Mouse (Mus musculus): ENCODE results near the gene Lst1. TPM values are rescaled to one million over a fixed set of nuclear protein-coding genes. Genes with fewer than 3 reads are reported as not detected.
A peak's percentile ranks its signal among the peaks of the same experiment; 100 is the strongest.

Lst1 gene
- polyA plus RNA-seq, 1 experiment: 2.5 TPM

DNA sequence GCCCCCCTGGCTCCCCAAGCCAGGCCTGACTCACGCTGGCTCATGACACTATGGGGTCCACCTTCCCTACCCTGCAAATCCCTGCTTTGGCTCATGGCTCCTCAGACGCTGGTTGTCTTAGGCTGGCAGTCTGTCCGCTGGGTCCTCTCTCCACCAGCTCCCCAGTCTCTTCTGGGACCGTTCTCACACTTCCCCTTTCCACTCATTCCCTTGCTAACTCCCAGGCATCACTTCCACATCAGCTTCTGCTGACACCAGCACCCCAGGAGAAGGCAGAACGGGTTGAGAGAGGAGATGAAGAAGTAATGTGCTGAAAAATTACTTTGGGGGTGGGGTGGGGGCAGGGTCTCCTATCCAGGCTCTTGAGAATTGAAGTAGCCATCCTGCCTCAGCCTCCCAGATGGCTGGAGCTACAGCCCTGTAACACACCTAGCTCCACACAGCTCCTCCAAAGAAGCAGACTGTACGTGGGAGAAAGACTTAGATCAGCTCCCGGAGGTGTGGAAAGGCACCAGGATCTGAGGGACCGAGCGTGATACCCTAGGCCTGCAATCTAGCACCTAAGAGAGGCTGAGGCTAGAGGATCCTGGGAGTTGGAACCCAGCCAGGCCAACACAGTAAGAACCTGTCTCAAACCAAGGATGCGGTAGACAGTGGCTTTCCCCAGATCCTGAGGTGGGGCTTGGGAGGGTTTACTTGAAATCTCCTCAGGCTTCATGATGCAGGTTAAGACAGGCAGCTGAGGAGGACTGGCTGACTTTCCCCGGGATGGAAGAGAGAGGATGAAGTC is 15.6 kb downstream of the Lst1 start:
- TF ChIP-seq POLR2A (IDR thresholded peaks at IDR 0.05; ENCODE audit: insufficient read depth, low read length) (no peak), CTCF (IDR thresholded peaks at IDR 0.05; ENCODE audit: low read depth, low read length) (no peak), EP300 (IDR thresholded peaks at IDR 0.05; ENCODE audit: insufficient read depth, low read depth, low read length) (no peak)
- H3K27me3 ChIP-seq (ENCODE audit: control insufficient read depth, insufficient read depth, low read length, poor library complexity, severe bottlenecking): no peaks in the 10 kb centered on the region

DNA sequence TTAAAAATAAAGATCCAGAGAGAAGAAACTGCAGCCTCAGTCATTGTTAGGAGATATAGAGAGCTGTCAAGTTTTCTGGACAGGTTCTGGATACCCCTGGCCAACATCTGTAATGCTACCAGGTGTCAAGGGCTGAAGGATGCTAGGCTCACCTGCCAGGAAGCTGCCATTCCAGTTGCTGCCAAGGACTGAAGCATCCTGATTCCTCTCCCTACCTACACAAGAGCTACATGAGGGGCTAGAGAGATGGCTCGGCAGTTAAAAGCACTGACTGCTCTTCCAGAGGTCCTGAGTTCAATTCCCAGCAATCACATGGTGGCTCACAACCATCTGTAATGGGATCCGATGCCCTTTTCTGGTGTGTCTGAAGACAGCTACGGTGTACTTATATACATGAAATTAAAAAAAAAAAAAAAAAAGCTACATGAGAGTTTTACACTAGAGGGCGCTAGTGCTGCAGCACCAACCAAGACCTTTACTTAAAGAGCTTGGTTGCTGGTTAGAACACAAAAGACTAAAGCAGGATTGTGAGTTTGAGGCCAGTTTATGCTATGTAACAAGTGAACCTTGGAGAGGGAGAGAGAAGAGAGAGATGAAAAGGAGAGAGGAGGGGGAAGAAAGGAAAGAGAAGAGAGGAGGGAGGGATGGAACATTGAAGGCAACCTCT is 19.6 kb downstream of the Lst1 start:
- TF ChIP-seq CTCF (IDR thresholded peaks at IDR 0.05; ENCODE audit: low read depth, low read length) (no peak), EP300 (IDR thresholded peaks at IDR 0.05; ENCODE audit: insufficient read depth, low read depth, low read length) (no peak), POLR2A (IDR thresholded peaks at IDR 0.05; ENCODE audit: insufficient read depth, low read length) (no peak)

More for the DNA sequence above, 15.6 kb downstream of the Lst1 start:
- H3K4me1 ChIP-seq (ENCODE audit: control insufficient read depth, insufficient read depth, low read length): no peaks in the 10 kb centered on the region
- H3K9ac ChIP-seq (ENCODE audit: low read depth, poor library complexity, severe bottlenecking): no peak overlapping the region
- H3K4me3 ChIP-seq (ENCODE audit: low read depth, low read length): no peak overlapping the region
- H3K9me3 ChIP-seq (replicated peaks; ENCODE audit: control insufficient read depth, insufficient read depth, low read length, poor library complexity, severe bottlenecking): no peaks in the 10 kb centered on the region
- no peak overlapping the region for H3K27ac ChIP-seq (ENCODE audit: insufficient read depth, low read length)
- H3K36me3 ChIP-seq (ENCODE audit: control insufficient read depth, insufficient read depth, low read length, poor library complexity, severe bottlenecking): no peaks in the 10 kb centered on the region

DNA sequence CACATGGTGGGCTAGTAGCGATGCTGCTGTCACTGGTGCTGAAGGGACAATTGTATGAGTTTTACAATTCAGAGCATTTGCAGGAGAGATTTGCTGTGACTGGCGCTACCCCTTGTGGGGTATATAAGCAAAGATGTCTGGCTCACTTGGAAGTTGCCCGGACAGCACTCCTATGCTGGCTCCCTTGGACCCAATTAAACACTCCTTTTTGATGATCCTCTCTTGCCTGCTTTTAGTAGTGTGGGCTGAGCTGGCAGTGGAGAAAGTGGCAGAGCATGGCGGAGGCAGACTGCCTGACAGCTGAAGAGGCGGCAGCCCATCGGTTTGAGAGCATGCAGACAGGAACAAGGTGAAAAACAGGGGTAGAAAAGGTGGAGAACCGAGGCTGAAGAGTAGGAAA is 20.4 kb downstream of the Lst1 start:
- Histone ChIP-seq H3K9me3 (replicated peaks; ENCODE audit: control insufficient read depth, insufficient read depth, low read length, poor library complexity, severe bottlenecking) (no peaks in the 10 kb centered on the region), H3K36me3 (ENCODE audit: control insufficient read depth, insufficient read depth, low read length, poor library complexity, severe bottlenecking) (no peaks in the 10 kb centered on the region), H3K27me3 (ENCODE audit: control insufficient read depth, insufficient read depth, low read length, poor library complexity, severe bottlenecking) (no peaks in the 10 kb centered on the region), H3K9ac (ENCODE audit: low read depth, poor library complexity, severe bottlenecking) (no peak overlapping the region), H3K27ac (ENCODE audit: insufficient read depth, low read length) (no peak overlapping the region), H3K4me3 (ENCODE audit: low read depth, low read length) (no peak overlapping the region), H3K4me1 (ENCODE audit: control insufficient read depth, insufficient read depth, low read length) (no peaks in the 10 kb centered on the region)
- TF ChIP-seq POLR2A (IDR thresholded peaks at IDR 0.05; ENCODE audit: insufficient read depth, low read length): no peak
- no peak for TF ChIP-seq CTCF (IDR thresholded peaks at IDR 0.05; ENCODE audit: low read depth, low read length)
- no peak for TF ChIP-seq EP300 (IDR thresholded peaks at IDR 0.05; ENCODE audit: insufficient read depth, low read depth, low read length)

More for the DNA sequence above, 19.6 kb downstream of the Lst1 start:
- Histone ChIP-seq H3K4me3 (ENCODE audit: low read depth, low read length) (no peak overlapping the region), H3K36me3 (ENCODE audit: control insufficient read depth, insufficient read depth, low read length, poor library complexity, severe bottlenecking) (no peaks in the 10 kb centered on the region), H3K27ac (ENCODE audit: insufficient read depth, low read length) (no peak overlapping the region), H3K9ac (ENCODE audit: low read depth, poor library complexity, severe bottlenecking) (no peak overlapping the region), H3K9me3 (replicated peaks; ENCODE audit: control insufficient read depth, insufficient read depth, low read length, poor library complexity, severe bottlenecking) (no peaks in the 10 kb centered on the region), H3K27me3 (ENCODE audit: control insufficient read depth, insufficient read depth, low read length, poor library complexity, severe bottlenecking) (no peaks in the 10 kb centered on the region), H3K4me1 (ENCODE audit: control insufficient read depth, insufficient read depth, low read length) (no peaks in the 10 kb centered on the region)

DNA sequence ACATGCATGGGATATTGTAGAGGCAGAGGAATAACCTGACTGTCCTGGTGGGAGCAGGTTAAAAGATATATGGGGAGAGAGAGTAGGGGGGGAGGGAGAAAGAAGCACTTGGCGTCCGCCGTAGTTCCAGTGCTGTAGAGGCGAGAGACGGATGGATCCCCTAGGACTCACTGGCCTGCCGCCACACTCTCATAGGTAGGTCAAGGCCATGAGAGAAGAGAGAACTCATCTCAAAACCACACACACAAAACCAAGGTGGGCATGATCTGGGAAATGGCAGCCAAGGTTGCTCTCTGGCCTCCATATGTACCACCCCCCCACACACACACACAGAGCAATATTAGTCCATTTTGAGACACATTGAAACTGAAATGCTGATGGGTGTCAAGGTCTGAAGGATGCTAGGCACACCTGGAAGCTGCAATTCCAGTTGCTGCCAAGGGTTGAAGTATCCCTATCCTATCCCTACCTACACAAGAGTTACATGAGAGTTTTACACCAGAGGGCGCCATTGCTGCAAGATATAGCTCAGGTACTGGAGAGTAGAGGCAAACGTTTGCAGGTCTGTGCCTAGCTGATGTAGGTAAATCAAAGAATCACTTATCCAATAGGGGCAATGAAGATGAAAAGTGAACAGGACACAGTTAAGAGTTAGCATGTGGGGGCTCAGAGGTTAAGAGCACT is 21.7 kb downstream of the Lst1 start:
- Histone ChIP-seq H3K4me1 (ENCODE audit: control insufficient read depth, insufficient read depth, low read length) (no peaks in the 10 kb centered on the region), H3K9ac (ENCODE audit: low read depth, poor library complexity, severe bottlenecking) (no peak overlapping the region), H3K27me3 (ENCODE audit: control insufficient read depth, insufficient read depth, low read length, poor library complexity, severe bottlenecking) (no peaks in the 10 kb centered on the region), H3K36me3 (ENCODE audit: control insufficient read depth, insufficient read depth, low read length, poor library complexity, severe bottlenecking) (peaks cover 12% of the 10 kb centered on the region), H3K4me3 (ENCODE audit: low read depth, low read length) (no peak overlapping the region), H3K27ac (ENCODE audit: insufficient read depth, low read length) (no peak overlapping the region), H3K9me3 (replicated peaks; ENCODE audit: control insufficient read depth, insufficient read depth, low read length, poor library complexity, severe bottlenecking) (no peaks in the 10 kb centered on the region)
- TF ChIP-seq CTCF (IDR thresholded peaks at IDR 0.05; ENCODE audit: low read depth, low read length) (peak; percentile 43), POLR2A (IDR thresholded peaks at IDR 0.05; ENCODE audit: insufficient read depth, low read length) (no peak)

DNA sequence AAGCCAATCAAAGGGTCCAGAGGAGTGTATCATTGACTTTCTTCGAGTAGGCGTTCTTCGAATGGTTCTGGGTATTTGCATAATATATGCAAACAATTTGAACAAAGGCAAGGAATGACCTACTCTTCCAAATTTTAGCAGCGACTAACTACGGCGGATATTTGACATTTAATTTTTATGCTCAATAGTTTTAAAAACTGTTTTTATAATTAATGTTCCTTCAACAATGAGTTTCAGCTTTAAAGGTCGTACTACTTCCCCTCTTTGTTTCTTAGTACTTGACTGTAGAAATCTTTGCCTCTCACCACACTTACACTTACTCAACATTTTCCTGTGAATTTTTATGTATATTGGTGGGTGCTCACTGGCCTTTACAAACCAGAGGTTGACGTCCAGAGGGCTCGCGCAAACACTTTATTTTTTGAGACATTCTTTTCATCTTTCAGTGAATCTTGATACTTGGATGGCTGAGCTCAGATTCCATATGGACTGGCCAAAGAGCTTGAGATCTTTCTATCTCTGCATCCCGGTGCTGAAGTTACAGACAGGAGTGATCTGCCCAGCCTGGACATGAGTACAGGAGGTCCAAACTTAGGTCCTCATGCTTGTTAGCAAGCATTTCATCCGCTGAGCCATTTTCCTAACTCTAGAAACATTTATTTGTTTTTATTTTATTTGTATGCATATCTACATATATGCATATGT is 22.6 kb downstream of the Lst1 start:
- no peaks in the 10 kb centered on the region for H3K4me1 ChIP-seq (ENCODE audit: control insufficient read depth, insufficient read depth, low read length)
- H3K27ac ChIP-seq (ENCODE audit: insufficient read depth, low read length): peak overlapping the region; percentile 94
- peak overlapping the region; percentile 60 for H3K9ac ChIP-seq (ENCODE audit: low read depth, poor library complexity, severe bottlenecking)
- H3K27me3 ChIP-seq (ENCODE audit: control insufficient read depth, insufficient read depth, low read length, poor library complexity, severe bottlenecking): no peaks in the 10 kb centered on the region
- TF ChIP-seq CTCF (IDR thresholded peaks at IDR 0.05; ENCODE audit: low read depth, low read length) (no peak), POLR2A (IDR thresholded peaks at IDR 0.05; ENCODE audit: insufficient read depth, low read length) (no peak), EP300 (IDR thresholded peaks at IDR 0.05; ENCODE audit: insufficient read depth, low read depth, low read length) (no peak)
- H3K9me3 ChIP-seq (replicated peaks; ENCODE audit: control insufficient read depth, insufficient read depth, low read length, poor library complexity, severe bottlenecking): no peaks in the 10 kb centered on the region
- H3K36me3 ChIP-seq (ENCODE audit: control insufficient read depth, insufficient read depth, low read length, poor library complexity, severe bottlenecking): peaks cover 21% of the 10 kb centered on the region
- peak overlapping the region; percentile 85 for H3K4me3 ChIP-seq (ENCODE audit: low read depth, low read length)
